Mouse (Mus musculus) embryonic stem cell, embryonic (primary cell): ENCODE measurements around the gene Lars2.

Source experiments
- CTCF ChIA-PET, 4 experiments: fragments of 300-600 bp in 2 of 4; fragments of 350-600 bp in 2 of 4; sonication (Branson Sonifier 250); formaldehyde crosslinking; loops; one replicate each; lab custom pipeline; 2022; ENCODE audit warnings: inconsistent platforms in 2 of 4; lab: Charles Lee
- POLR2A ChIA-PET, 4 experiments: fragments of 300-600 bp in 2 of 4; fragments of 350-600 bp in 2 of 4; sonication (Branson Sonifier 250); formaldehyde crosslinking; loops; one replicate each; lab custom pipeline; 2022; ENCODE audit warnings: antibody characterized with exemption in 4 of 4, inconsistent platforms in 1 of 4; lab: Charles Lee

The Lars2 gene

GRCm38 (mm10) chr9:123507380-123507779, 140.7 kb downstream of the Lars2 start:
- ChIA-PET POLR2A (interaction anchor here in 3 of 4 experiments (0.7 to 2.7 kb wide), 5 partner anchors 11 to 433 kb away, joined by 3 to 8 read pairs (median 4); partner anchors contain the start of gene Sacm1l (in 2 of the 3)), CTCF (interaction anchor here in 3 of 4 experiments (0.6 to 2.1 kb wide), 10 partner anchors 9 to 170 kb away, joined by 3 to 7 read pairs (median 4); no protein-coding TSS in a partner anchor)

GRCm38 (mm10) chr9:123508986-123509385, 142.3 kb downstream of the Lars2 start:
- CTCF ChIA-PET = no interaction called here
- POLR2A ChIA-PET = interaction anchor here in 1 of 4 experiments (1.9 kb wide), 1 partner anchor 20 kb away, joined by 4 read pairs; the partner anchor contains the start of gene Sacm1l

- POLR2A ChIA-PET = interaction anchor here in 1 of 4 experiments (0.8 kb wide), 1 partner anchor 19 kb away, joined by 3 read pairs; the partner anchor contains the start of gene Sacm1l
- CTCF ChIA-PET = no interaction called here
Measured at GRCm38 (mm10) chr9:123509638-123510604, 143.2 kb downstream of the Lars2 start.

- CTCF ChIA-PET = no interaction called here
- POLR2A ChIA-PET = no interaction called here
Measured at GRCm38 (mm10) chr9:123510926-123511325, 144.2 kb downstream of the Lars2 start.
